Mouse (Mus musculus) embryonic facial prominence, embryonic 13.5 days (tissue): ENCODE measurements around the gene Eci3. TPM values are rescaled to one million over a fixed set of nuclear protein-coding genes. Genes with fewer than 3 reads are reported as not detected.

Experiments used
- ATAC-seq: fragments of 200-750 bp; cut with Nextera tagmentation; 2 replicates; pipeline ENCODE4 v1.8.0; 2017; ENCODE audit warnings: low read depth; ENCODE audit not compliant: insufficient number of reproducible peaks, insufficient read depth, low FRiP score, low TSS enrichment
- H3K27ac ChIP-seq: fragments of 300-500 bp; sonication (generic); 2 replicates; pipeline ENCODE4 v1.5.1; 2015; ENCODE audit warnings: moderate library complexity, mild to moderate bottlenecking, inconsistent platforms
- H3K27me3 ChIP-seq: fragments of 300-500 bp; sonication (generic); 2 replicates; pipeline ENCODE4 v1.6.1; 2015; ENCODE audit warnings: mild to moderate bottlenecking, inconsistent platforms
- H3K36me3 ChIP-seq: fragments of 300-500 bp; sonication (generic); 2 replicates; pipeline ENCODE4 v1.6.1; 2015; ENCODE audit warnings: mild to moderate bottlenecking, inconsistent platforms
- H3K4me1 ChIP-seq: fragments of 300-500 bp; sonication (generic); 2 replicates; pipeline ENCODE4 v1.6.1; 2015; ENCODE audit warnings: inconsistent platforms
- H3K4me2 ChIP-seq: fragments of 300-500 bp; sonication (generic); 2 replicates; pipeline ENCODE4 v1.6.1; 2015; ENCODE audit warnings: moderate library complexity, mild to moderate bottlenecking, inconsistent platforms
- H3K4me3 ChIP-seq: fragments of 300-500 bp; sonication (generic); 2 replicates; pipeline ENCODE4 v1.5.1; 2015; ENCODE audit warnings: mild to moderate bottlenecking, inconsistent platforms
- H3K9ac ChIP-seq: fragments of 300-500 bp; sonication (generic); 2 replicates; pipeline ENCODE4 v1.6.1; 2015; ENCODE audit warnings: mild to moderate bottlenecking, inconsistent platforms
- H3K9me3 ChIP-seq: fragments of 300-500 bp; sonication (generic); 2 replicates; pipeline ENCODE4 v1.6.1; 2016; ENCODE audit warnings: inconsistent platforms
- WGBS: fragments of 180-500 bp; shearing (Covaris S2); methylation state at CpG from one replicate; pipeline ENCODE4 v1.1.7; 2015; ENCODE audit warnings: mixed read lengths; 5-methylcytosine and 5-hydroxymethylcytosine counted together
- polyA plus RNA-seq: library from polyadenylated mRNA; unstranded; fragments of >200 nt; fragmentation: Nextera tagmentation; extraction: Ambion mirVana; gene quantifications from 2 replicates; pipeline ENCODE4 v1.2.1, GENCODE M21; 2015

Gene Eci3
- polyA plus RNA-seq, 1 experiment from 2014 or later, result 1.00 TPM

- Histone ChIP-seq H3K4me2 (peak overlapping the region; percentile 55), H3K4me1 (peaks cover 5% of the 10 kb centered on the region; the same call in 1 of the 2 replicates), H3K9ac (peak overlapping the region; percentile 57), H3K4me3 (peak overlapping the region; percentile 22), H3K27me3 (no peaks in the 10 kb centered on the region), H3K36me3 (no peaks in the 10 kb centered on the region), H3K9me3 (no peaks in the 10 kb centered on the region), H3K27ac (no peak overlapping the region)
- 42% methylated on average over 37 of the region's 37 CpGs for WGBS
- ATAC-seq, result no peak
Observed at GRCm38 (mm10) chr13:34916520-34917167, 47.0 kb downstream of the Eci3 start.

GRCm38 (mm10) chr13:34914614-34915013, 49.0 kb downstream of the Eci3 start:
- no peak overlapping the region for H3K9ac ChIP-seq
- H3K9me3 ChIP-seq, result no peaks in the 10 kb centered on the region
- no peak for ATAC-seq
- no peak overlapping the region for H3K27ac ChIP-seq
- 74% methylated on average over 9 of the region's 9 CpGs for WGBS
- H3K4me1 ChIP-seq, result peaks cover 5% of the 10 kb centered on the region; the same call in 1 of the 2 replicates
- H3K4me3 ChIP-seq, result no peak overlapping the region
- no peaks in the 10 kb centered on the region for H3K36me3 ChIP-seq
- no peaks in the 10 kb centered on the region for H3K27me3 ChIP-seq
- no peak overlapping the region for H3K4me2 ChIP-seq

Other genes starting within 250 kb of the Eci3 start
- not detected in 2 replicates for gene Fam50b, start 229.0 kb downstream of the Eci3 start, polyA plus RNA-seq
- 95.6 and 101 TPM in 2 replicates for gene Prpf4b, start 88.5 kb downstream of the Eci3 start, polyA plus RNA-seq
- 0.73 and 0.87 TPM in 2 replicates for gene Fam217a, start 39.5 kb downstream of the Eci3 start, polyA plus RNA-seq
- gene 4933417A18Rik, start 39.4 kb downstream of the Eci3 start, polyA plus RNA-seq, result not detected in 2 replicates
- 145 and 146 TPM in 2 replicates for gene Eci2, start 63.3 kb upstream of the Eci3 start, polyA plus RNA-seq